Mouse (Mus musculus) E14TG2a.4 (cell line): ENCODE data around the gene Zbtb43.
A peak's percentile ranks its signal among the peaks of the same experiment; 100 is the strongest.

Source experiments
- H3K27me3 ChIP-seq: 2 replicates; pipeline ENCODE4 v1.6.1; 2014; ENCODE audit warnings: low read length, control low read depth; ENCODE audit not compliant: insufficient read depth
- H3K36me3 ChIP-seq: 2 replicates; pipeline ENCODE4 v1.6.1; 2014; ENCODE audit warnings: low read length, control low read depth; ENCODE audit not compliant: insufficient read depth
- H3K4me1 ChIP-seq: replicated peaks from 2 replicates; pipeline ENCODE4 v1.6.1; 2014; ENCODE audit warnings: low read depth, low read length, control low read depth
- H3K4me3 ChIP-seq: replicated peaks from 2 replicates; pipeline ENCODE4 v1.5.1; 2014; ENCODE audit warnings: mild to moderate bottlenecking, low read length
- H3K9me3 ChIP-seq: 2 replicates; pipeline ENCODE4 v1.6.1; 2014; ENCODE audit warnings: low read length, control low read depth
- CTCF ChIP-seq: conservative IDR thresholded peaks from 2 replicates; pipeline ENCODE4 v1.5.1; 2014; ENCODE audit warnings: low read length
- NANOG ChIP-seq: IDR thresholded peaks from 2 replicates; pipeline ENCODE4 v1.6.1; 2014; ENCODE audit warnings: borderline replicate concordance, low read length, mixed read lengths
- POU5F1 ChIP-seq: IDR thresholded peaks from 2 replicates; pipeline ENCODE4 v1.6.1; 2014; ENCODE audit warnings: low read length, borderline replicate concordance

Gene Zbtb43

DNA sequence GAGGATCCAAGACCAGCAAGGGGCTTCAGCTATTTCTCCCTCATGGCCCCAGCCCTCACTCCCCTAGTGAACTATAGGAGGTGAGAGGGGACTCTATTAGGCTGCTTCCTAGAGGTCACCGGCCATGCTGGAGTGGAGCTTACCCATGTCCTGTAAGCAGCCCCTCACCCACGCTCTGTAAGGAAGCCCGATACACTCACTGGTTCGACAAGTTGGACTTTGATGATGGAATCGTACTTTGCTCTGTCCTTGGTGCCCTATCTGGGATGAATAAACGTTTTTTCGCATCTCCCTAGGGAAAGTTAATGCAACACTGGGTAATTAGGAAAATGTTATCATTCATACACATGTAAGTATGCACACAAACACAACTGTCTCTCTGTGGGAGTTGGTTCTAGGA, 6.3 kb downstream of the Zbtb43 start:
- H3K4me3 ChIP-seq: peak overlapping the region; percentile 45
- peaks cover 91% of the 10 kb centered on the region for H3K36me3 ChIP-seq
- TF ChIP-seq POU5F1 (no peak), CTCF (no peak), NANOG (no peak)
- no peaks in the 10 kb centered on the region for H3K27me3 ChIP-seq
- peaks cover 97% of the 10 kb centered on the region for H3K4me1 ChIP-seq
- H3K9me3 ChIP-seq: no peaks in the 10 kb centered on the region

DNA sequence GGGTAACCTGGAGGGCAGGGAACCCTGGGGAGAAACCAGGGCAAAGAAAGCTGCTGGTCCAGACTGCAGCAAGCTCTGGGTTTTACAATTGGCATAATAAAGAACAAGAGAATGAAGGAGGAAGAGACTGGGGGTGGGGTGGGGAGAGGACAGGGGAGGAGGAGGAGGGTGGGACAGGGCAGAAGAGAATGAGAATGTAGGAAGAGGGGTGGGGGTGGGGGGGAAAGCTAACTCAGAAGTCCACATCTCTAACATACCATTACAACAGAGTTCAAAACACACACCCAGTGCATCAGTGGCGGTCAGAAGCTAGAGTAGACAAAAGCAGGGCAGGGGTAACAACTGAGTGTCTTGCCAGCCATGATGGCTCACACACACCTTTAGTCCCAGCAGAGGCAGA, 7.3 kb downstream of the Zbtb43 start:
- no peaks in the 10 kb centered on the region for H3K9me3 ChIP-seq
- peaks cover 97% of the 10 kb centered on the region for H3K4me1 ChIP-seq
- H3K27me3 ChIP-seq: no peaks in the 10 kb centered on the region
- H3K36me3 ChIP-seq: peaks cover 90% of the 10 kb centered on the region
- peak overlapping the region; percentile 45 for H3K4me3 ChIP-seq
- no peak for TF ChIP-seq NANOG
- no peak for TF ChIP-seq CTCF
- TF ChIP-seq POU5F1: no peak

DNA sequence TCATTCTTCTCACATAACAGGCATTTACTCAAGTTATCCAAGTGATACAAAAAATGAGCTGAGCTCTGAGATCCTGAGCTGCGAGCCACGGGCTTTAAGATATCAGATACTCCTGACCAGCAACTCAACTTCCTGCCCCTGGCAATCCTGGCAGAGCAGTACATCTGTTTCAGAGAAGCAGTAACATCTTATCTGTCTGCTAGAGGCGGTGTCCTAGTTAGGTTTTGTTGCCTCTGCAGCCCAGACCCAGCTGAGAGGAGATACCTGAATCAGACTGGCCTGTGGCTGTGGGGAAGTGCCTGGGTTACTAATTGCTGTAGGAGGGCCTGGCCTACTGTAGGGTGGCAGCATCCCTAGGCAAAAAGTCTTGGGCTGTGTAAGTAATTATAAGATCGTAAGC, 8.7 kb downstream of the Zbtb43 start:
- TF ChIP-seq NANOG: no peak
- TF ChIP-seq POU5F1: no peak
- no peak for TF ChIP-seq CTCF
- Histone ChIP-seq H3K4me1 (peaks cover 97% of the 10 kb centered on the region), H3K36me3 (peaks cover 90% of the 10 kb centered on the region), H3K27me3 (no peaks in the 10 kb centered on the region), H3K9me3 (no peaks in the 10 kb centered on the region), H3K4me3 (0 out of 2 replicates have a peak overlapping the region, but pooled peaks have one; percentile 37)

DNA sequence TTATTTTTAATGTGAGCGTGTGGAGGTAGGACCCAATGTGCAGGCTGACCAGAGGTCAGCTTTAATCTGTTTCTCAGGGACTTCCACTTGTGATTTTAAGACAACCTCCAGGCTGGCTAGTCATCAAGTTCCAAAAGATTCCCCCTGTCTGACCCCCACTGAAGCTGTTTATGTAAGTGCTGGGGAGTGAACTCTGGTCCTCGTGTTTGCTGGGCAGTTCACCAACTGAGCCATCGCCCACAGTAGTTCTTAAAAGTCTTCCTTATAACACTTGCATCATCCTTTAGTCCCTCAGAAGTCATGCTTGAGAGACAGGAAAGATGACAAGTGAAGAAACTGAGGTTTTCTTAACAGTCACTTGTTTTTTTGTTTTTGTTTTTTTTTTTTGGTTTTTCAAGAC, 11.7 kb downstream of the Zbtb43 start:
- no peak overlapping the region for H3K4me3 ChIP-seq
- no peak for TF ChIP-seq POU5F1
- no peak for TF ChIP-seq CTCF
- TF ChIP-seq NANOG: no peak
- H3K27me3 ChIP-seq: no peaks in the 10 kb centered on the region
- peaks cover 90% of the 10 kb centered on the region for H3K36me3 ChIP-seq
- peaks cover 97% of the 10 kb centered on the region for H3K4me1 ChIP-seq
- H3K9me3 ChIP-seq: no peaks in the 10 kb centered on the region

DNA sequence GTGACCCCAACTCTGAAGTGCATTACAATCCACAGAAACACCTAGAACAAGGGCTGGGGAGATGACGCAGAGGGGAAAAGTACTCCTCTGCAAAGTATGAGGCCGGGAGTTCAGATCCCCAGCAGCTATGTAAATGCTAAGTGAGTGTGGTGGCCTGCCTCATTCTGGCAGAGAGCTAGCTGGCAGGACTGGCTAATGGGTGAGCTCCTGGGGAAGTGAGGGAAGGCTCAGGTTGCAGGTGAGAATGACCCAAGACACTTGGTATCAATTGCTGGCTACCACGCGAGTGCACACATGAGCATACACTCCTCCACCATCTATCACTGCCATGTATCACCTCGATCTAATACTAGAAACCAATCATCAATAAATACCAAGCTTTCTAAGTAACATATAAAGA, 12.1 kb downstream of the Zbtb43 start:
- Histone ChIP-seq H3K9me3 (no peaks in the 10 kb centered on the region), H3K4me1 (peaks cover 97% of the 10 kb centered on the region)
- TF ChIP-seq CTCF (no peak), POU5F1 (no peak), NANOG (no peak)

DNA sequence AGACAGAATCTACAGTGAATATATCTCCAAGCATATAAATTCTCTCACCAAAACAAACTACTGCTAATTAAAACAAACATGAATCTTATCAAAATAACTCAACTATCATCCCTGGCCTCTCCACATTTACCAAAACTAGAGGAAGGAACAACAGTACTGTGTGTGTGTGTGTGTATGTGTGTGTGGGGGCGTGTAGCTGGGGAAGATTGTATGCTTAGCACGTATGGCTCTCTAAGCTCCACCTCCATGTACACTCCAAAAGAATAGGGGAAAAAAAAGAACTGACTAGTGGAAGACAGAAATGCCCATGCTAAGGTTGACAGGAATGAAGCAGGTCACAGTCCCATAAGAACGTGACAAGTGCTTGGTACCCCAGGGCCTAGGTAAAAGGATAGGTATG, 13.0 kb downstream of the Zbtb43 start:
- TF ChIP-seq POU5F1 (no peak), NANOG (no peak), CTCF (no peak)
- no peaks in the 10 kb centered on the region for H3K27me3 ChIP-seq

More for the DNA sequence above, 12.1 kb downstream of the Zbtb43 start:
- no peaks in the 10 kb centered on the region for H3K27me3 ChIP-seq
- H3K4me3 ChIP-seq: no peak overlapping the region
- H3K36me3 ChIP-seq: peaks cover 90% of the 10 kb centered on the region

DNA sequence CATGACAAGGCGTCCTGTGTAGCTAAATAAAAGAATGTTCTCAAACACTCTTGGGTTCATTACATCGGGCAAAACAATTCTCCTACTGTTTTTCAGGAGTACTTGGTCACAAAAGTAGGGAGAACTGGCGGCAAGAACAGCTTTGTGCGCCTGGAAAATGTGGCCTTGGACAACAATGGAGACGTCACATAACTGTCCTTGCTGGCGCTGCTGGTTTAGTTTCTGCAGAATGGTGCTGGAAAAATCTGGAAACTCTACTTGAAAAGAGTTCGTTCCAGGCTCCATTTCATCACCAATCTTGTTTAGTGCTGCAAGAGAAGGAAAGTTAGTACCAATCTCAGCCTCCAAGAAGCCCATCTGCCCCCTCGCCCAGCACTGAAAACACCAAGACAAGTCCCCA, 13.5 kb downstream of the Zbtb43 start:
- Histone ChIP-seq H3K9me3 (no peaks in the 10 kb centered on the region), H3K4me1 (peaks cover 98% of the 10 kb centered on the region), H3K27me3 (no peaks in the 10 kb centered on the region), H3K4me3 (no peak overlapping the region), H3K36me3 (peaks cover 95% of the 10 kb centered on the region)
- TF ChIP-seq POU5F1: no peak
- TF ChIP-seq CTCF: no peak
- TF ChIP-seq NANOG: no peak

More for the DNA sequence above, 13.0 kb downstream of the Zbtb43 start:
- H3K4me3 ChIP-seq: no peak overlapping the region
- H3K4me1 ChIP-seq: peaks cover 98% of the 10 kb centered on the region
- no peaks in the 10 kb centered on the region for H3K9me3 ChIP-seq
- peaks cover 95% of the 10 kb centered on the region for H3K36me3 ChIP-seq

DNA sequence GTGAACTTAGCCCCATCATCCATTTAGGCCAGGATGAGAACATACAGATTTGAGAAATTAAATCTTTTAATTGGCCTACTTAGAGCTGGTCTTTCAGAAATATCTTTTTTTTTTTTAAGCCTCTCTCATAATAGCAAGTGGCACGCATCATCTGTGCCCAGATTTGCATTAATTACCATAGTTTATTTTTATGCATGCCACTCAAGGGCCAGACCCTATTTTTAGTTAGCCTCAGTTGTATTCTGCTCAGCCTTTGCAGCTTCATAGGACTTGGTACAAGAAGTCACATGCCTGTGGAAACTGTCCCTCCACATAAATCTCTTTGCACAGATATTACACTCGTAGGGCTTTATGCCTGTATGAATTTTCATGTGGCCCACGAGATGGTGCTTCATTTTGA, 14.9 kb downstream of the Zbtb43 start:
- no peak for TF ChIP-seq CTCF
- no peak for TF ChIP-seq NANOG
- no peak for TF ChIP-seq POU5F1

DNA sequence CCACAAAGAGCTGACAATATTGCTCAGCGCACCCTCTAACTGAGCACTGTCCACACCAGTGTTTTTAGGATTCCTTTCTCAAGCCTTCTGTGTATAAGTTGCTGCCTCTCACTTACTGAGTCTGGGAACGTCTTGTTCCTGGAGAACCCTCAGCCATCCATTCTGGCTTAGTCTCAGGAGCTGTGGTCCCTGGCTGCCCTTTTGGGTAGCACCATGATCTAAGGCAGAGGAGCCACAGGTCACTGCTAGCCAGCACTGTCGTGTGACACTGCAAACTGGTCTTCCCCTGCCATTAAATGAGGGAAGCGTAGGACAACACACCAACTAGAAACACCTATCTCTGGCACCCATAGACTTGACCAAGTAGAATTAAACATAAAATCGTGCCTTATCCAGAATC, 15.6 kb downstream of the Zbtb43 start:
- Histone ChIP-seq H3K4me3 (no peak overlapping the region), H3K27me3 (no peaks in the 10 kb centered on the region), H3K9me3 (no peaks in the 10 kb centered on the region), H3K4me1 (peaks cover 95% of the 10 kb centered on the region), H3K36me3 (peaks cover 99% of the 10 kb centered on the region)
- TF ChIP-seq POU5F1 (no peak), CTCF (no peak), NANOG (no peak)

More for the DNA sequence above, 14.9 kb downstream of the Zbtb43 start:
- H3K27me3 ChIP-seq: no peaks in the 10 kb centered on the region
- H3K36me3 ChIP-seq: peaks cover 98% of the 10 kb centered on the region
- no peaks in the 10 kb centered on the region for H3K9me3 ChIP-seq
- H3K4me1 ChIP-seq: peaks cover 100% of the 10 kb centered on the region
- H3K4me3 ChIP-seq: no peak overlapping the region
